Mouse (Mus musculus): ENCODE measurements around the gene Vmn2r39. TPM values are rescaled to one million over a fixed set of nuclear protein-coding genes. Genes with fewer than 3 reads are reported as not detected.
"Not testable (repeated sequence)": the region's sequence is repeated elsewhere in the genome, so short reads cannot be mapped to it uniquely, and the experiment has no call there.

Gene Vmn2r39
- polyA plus RNA-seq (2012; rRNA removed): not detected in 2 replicates

- not testable (repeated sequence) for H3K27me3 ChIP-seq (ENCODE audit: control insufficient read depth, insufficient read depth, low read length); H3K4me1 ChIP-seq (ENCODE audit: control insufficient read depth, insufficient read depth, insufficient read length); H3K36me3 ChIP-seq (ENCODE audit: control insufficient read depth, insufficient read depth, low read length); H3K27ac ChIP-seq (ENCODE audit: insufficient read depth, low read length); DNase-seq (ENCODE audit: low read depth in 1 of 2, low spot score in 2 of 2); H3K4me3 ChIP-seq (ENCODE audit: extremely low read depth, insufficient read depth, insufficient read length)
These were observed at the start of gene Vmn2r39 for GRCm38 (mm10) chr7:9030698-9031097. TSS of gene Vmn2r39 (minus strand) at chr7:9030798.

GRCm38 (mm10) chr7:9065353-9065752, 34.8 kb upstream of the Vmn2r39 start:
- not testable (repeated sequence) for H3K27ac ChIP-seq (ENCODE audit: insufficient read depth, low read length); H3K4me3 ChIP-seq (ENCODE audit: extremely low read depth, insufficient read depth, insufficient read length); H3K4me1 ChIP-seq (ENCODE audit: control insufficient read depth, insufficient read depth, insufficient read length); H3K27me3 ChIP-seq (ENCODE audit: control insufficient read depth, insufficient read depth, low read length); DNase-seq (ENCODE audit: low read depth in 1 of 2, low spot score in 2 of 2); H3K36me3 ChIP-seq (ENCODE audit: control insufficient read depth, insufficient read depth, low read length)
- 79% methylated on average over 4 of the region's 4 CpGs for WGBS

Other genes with a start within 250 kb of the Vmn2r39 start
- gene Vmn2r40, start 99.4 kb downstream of the Vmn2r39 start, polyA plus RNA-seq (2012; rRNA removed): not detected in 2 replicates
- not detected in 2 replicates for gene Vmn2r38, start 67.1 kb upstream of the Vmn2r39 start, polyA plus RNA-seq (2012; rRNA removed)
- gene Vmn2r37, start 192.9 kb upstream of the Vmn2r39 start, polyA plus RNA-seq (2012; rRNA removed): not detected in 2 replicates

All from spleen, adult 2 months (tissue).